Mouse (Mus musculus) gastrocnemius, postnatal 14 days (tissue): ENCODE data around the gene 2010005H15Rik. TPM values are rescaled to one million over a fixed set of nuclear protein-coding genes. Genes with fewer than 3 reads are reported as not detected.
"Not testable (repeated sequence)": the region's sequence is repeated elsewhere in the genome, so short reads cannot be mapped to it uniquely, and the experiment has no call there.

Experiments
- DNase-seq: peaks from one replicate; pipeline ENCODE4 v3.0.0; 2021; ENCODE audit warnings: mixed read lengths
- intact Hi-C: fragments of 180-260 bp; cut with DNase I; formaldehyde crosslinking; loops from one replicate; pipeline ENCODE4 v1.15.1; 2025; ENCODE audit warnings: low total_unique reads
- long read RNA-seq, 2 experiments: library from polyadenylated mRNA; stranded (forward); transcript quantifications; one replicate each; pipeline ENCODE4 v2.0.0; 2021
- total RNA-seq, 2 experiments: library from RNA; stranded (reverse); gene quantifications; 2 replicates each; pipeline ENCODE4 v1.2.3; 2021

2010005H15Rik gene
- not detected for total RNA-seq
- long read RNA-seq, experiment 1: 0 reads
- long read RNA-seq, experiment 2: 0 reads

DNA sequence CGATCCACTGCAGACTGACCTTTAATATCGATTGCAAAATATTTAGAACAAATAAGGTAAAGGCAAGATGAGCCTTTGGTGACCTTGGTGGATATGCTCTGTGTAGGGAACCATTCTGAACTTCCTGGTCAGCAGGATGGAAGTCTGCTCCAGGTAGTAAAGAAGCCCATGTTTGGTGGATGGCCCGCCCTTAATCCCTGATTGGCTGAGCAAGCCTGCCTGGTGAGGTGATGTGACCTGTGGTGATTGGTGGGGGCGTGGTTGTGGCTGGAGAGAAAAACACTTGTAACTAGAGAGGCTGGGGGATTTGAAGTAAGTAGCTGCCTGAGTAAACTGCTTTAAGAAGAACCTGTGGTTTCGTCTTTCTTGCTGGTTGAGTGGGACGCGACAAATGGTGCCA, at the start of gene 2010005H15Rik:
TSS of gene 2010005H15Rik (plus strand) at position 301 of the 400 bp plus-strand sequence.
- DNase-seq, intact Hi-C loops: not testable (repeated sequence)

DNA sequence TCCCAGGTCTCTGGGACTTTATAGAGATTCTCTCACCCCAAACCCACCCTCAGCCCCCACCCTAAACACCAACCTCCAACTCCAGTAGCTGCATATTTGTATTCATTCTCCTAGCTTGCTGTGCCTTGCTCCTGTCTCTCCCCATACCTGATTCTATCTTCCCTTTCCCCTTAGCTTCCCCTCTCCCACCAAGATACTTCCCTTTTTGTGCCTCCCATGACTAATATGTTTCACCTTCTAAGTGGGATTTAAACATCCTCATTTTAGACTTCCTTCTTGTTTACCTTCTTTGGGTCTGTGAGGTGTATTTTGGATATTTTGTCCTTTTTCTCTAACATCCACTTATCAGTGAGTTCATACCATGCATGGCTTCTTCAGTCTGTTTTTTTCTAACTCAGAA, 45.2 kb upstream of the 2010005H15Rik start:
- intact Hi-C loops: no loop called here

DNA sequence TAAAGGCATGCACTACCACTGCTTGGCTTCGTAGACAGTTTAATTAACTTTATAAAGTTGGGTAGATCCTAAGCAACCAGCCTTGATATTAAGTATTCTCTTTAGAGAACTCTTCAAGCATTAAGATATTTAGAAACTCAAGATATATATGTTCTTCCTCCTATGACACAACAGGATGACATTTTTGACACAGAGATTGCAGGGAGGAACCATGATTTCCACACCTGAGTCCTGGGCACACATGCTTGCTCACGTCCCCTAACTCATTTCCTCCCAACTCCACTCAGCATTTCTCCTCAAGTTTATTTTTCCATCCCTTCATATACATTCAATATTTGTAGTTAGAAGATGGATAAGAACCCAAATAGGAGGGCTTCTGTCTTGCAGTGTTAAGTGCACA, 41.4 kb upstream of the 2010005H15Rik start:
- intact Hi-C loops: no loop called here
- DNase-seq: no peak

More for the DNA sequence above, 45.2 kb upstream of the 2010005H15Rik start:
- DNase-seq: no peak

DNA sequence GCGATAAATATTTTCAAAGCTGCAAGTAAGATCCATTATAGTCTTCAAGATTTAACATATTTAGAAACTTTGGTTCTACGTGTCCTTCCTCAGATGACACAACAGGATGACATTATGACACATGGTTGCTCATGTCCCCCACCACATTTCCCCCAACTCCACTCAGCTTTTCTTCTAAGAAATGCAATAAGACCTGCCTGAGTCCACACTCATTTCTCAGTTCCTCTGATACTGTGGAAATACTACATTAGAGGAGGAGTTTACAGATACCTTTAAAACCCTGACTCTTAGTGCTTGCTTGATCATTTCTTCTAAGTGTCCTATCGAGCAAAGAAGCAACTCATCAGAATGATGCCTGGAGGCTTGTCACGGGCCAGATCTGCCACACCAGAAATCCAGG, 37.4 kb upstream of the 2010005H15Rik start, which contains the start of gene Gm5483:
TSS of gene Gm5483 (plus strand) at position 301 of the 400 bp plus-strand sequence.
- intact Hi-C loops: not testable (repeated sequence)

DNA sequence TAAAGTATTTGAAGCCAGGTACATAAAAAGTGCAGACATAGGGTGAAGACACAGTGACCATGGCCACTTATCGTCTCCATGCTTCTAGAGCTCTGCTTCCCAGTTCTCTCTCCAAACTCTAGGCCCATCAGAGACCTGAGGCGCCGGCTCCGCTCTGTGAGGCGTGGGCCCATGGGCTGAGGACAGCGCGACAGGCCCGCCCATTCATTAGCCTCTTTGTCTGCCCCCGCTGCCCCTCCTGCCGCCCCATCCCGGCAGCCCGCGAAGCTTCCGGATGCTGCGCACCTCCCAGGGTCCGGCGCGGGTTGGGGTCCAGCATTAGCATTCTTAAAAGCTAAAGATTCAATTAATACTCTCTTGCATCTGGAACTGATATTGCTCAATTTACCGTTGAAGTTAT, 22.0 kb upstream of the 2010005H15Rik start:
- intact Hi-C loops: no loop called here
- no peak for DNase-seq

More for the DNA sequence above, 37.4 kb upstream of the 2010005H15Rik start, which contains the start of gene Gm5483:
- DNase-seq: not testable (repeated sequence)

DNA sequence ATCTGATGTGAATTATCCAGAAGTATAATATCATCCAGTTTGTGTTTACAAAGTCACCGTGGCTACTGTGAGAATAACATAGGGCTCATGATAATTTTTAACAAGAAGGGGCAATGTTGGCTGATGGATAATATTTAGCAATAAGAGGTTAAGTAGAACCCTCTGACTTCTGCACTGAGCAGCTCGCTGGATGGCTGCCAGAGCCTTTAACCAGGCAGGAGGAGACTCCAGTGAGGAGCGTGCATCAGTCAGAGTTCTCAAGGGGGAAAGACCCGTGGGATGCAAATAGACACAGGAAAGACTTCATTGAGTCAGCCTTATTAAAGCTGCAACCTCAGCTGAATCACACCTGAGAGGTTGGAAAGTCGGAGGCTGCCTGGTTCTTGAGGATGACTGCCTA, 17.4 kb upstream of the 2010005H15Rik start:
- intact Hi-C loops: no loop called here
- no peak for DNase-seq

DNA sequence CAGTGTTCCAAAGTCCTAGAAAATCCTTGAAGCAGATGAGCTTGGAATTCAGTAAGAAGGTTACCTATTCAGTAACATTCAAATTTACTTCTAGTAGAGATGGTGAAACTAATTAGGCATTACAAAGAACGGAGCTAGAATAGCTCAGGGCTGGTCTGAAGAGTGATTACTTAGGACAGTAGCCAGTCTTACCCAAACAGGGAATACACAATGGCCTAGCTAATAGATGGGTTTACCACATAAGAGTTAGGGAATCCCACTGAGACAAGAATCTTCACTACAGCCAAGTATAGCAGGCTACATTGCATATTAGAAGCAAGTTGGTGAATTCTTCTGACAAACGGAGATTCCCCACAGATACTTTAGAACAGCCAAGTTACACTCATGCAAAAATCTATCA, 15.6 kb upstream of the 2010005H15Rik start:
- intact Hi-C loops, DNase-seq: not testable (repeated sequence)

DNA sequence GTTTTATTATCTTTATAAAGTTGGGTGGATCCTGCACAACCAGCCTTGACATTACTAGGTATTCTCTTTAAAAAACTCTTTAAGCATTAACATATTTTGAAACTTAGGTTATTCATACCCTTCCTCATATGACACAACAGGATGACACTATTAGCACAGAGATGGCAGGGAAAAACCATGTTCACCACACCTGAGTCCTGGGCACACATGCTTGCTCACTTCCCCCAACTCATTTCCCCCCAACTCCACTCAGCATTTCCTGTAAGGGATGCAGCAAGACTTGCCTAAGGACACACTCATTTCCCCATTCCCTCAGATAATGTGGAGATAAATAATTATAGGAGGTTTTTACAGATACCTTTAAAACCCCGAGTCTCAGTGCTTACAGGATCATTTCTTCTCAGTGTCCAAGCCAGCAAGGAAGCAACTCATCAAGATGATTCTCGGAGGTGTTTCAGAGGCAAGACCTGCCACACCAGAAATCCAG, 11.3 kb upstream of the 2010005H15Rik start, which contains the start of gene Gm5416:
TSS of gene Gm5416 (plus strand) at position 437 of the 487 bp plus-strand sequence.
- DNase-seq: no peak
- intact Hi-C loops: no loop called here

DNA sequence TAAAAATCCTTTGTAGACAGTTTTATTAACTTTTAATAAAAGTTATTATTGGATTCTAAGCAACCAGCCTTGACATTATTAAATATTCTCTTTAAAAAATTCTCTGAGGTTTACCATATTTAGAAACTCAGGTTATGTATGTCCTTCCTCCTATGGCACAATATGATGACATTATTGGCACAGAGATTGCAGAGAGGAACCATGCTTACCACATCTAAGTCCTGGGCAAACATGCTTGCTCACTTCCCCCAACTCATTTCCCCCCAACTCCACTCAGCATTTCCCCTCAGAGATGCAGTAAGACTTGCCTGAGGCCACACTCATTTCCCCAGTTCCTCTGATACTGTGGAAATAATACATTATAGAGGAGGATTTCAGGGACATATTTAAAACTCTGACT, 39.3 kb downstream of the 2010005H15Rik start:
- DNase-seq, intact Hi-C loops: not testable (repeated sequence)

DNA sequence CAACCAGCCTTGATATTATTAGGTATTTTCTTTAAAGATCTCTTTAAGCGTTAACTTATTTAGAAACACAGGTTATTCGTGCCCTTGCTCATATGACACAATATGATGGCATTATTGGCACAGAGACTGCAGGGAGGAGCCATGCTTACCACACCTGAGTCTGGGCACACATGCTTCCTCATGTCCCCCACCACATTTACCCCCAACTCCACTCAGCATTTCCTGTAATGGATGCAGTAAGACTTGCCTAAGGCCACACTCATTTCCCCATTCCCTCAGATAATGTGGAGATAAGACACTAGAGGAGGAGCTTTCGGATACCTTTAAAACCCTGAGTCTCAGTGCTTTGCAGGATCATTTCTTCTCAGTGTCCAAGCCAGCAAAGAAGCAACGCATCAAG, 55.5 kb downstream of the 2010005H15Rik start, which contains the start of gene Stfa1:
TSS of gene Stfa1 (plus strand) at position 156 of the 400 bp plus-strand sequence.
- DNase-seq, intact Hi-C loops: not testable (repeated sequence)

DNA sequence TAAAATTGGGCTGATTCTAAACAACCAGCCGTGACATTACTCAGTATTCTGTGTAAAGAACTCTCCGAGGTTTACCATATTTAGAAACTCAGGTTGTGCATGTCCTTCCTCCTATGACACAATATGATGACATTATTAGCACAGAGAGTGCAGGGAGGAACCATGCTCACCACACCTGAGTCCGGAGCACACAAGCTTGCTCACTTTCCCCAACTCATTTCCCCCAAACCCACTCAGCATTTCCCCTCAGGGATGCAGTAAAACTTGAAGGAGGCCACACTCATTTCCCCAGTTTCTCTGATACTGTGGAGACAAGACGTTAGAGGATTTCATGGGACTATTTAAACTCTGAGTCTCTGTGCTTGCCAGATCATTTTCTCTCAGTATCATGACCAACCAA, 67.9 kb downstream of the 2010005H15Rik start:
- intact Hi-C loops: no loop called here
- no peak for DNase-seq

Other genes with a start within 250 kb of the 2010005H15Rik start
- 100 to 1,000 TPM in 1 of 2 experiments, 10 to 100 TPM in 1; 96.7 to 118 TPM for gene Kpna1, start 242.7 kb upstream of the 2010005H15Rik start, total RNA-seq
- gene Wdr5b, start 180.3 kb upstream of the 2010005H15Rik start, total RNA-seq: 1 to 10 TPM; 2.1 to 2.3 TPM
- gene Fam162a, start 149.9 kb upstream of the 2010005H15Rik start, total RNA-seq: 100 to 1,000 TPM; 133 TPM
- 10 to 100 TPM; 30.7 to 31.3 TPM for gene Ccdc58, start 149.8 kb upstream of the 2010005H15Rik start, total RNA-seq
- gene Csta1, start 90.2 kb upstream of the 2010005H15Rik start, total RNA-seq: not detected
- gene Stfa2l1, start 64.7 kb upstream of the 2010005H15Rik start, total RNA-seq: not detected
- not detected for gene Gm5483, start 37.3 kb upstream of the 2010005H15Rik start, total RNA-seq
- not detected for gene Gm5416, start 11.1 kb upstream of the 2010005H15Rik start, total RNA-seq
- gene Stfa1, start 55.5 kb downstream of the 2010005H15Rik start, total RNA-seq: not detected
- gene BC117090, start 112.9 kb downstream of the 2010005H15Rik start, total RNA-seq: not detected
- not detected for gene BC100530, start 146.3 kb downstream of the 2010005H15Rik start, total RNA-seq
- gene Stfa2, start 187.0 kb downstream of the 2010005H15Rik start, total RNA-seq: not detected
- not detected for gene Stfa3, start 233.9 kb downstream of the 2010005H15Rik start, total RNA-seq